Mouse (Mus musculus) fat pad, adult 2 months (tissue): ENCODE results near the gene Pde10a.

Experiments used
- DNase-seq: peaks from one replicate; pipeline ENCODE4 v3.0.0-alpha.2; 2011; ENCODE audit warnings: low read depth, low spot score; ENCODE audit errors: extremely low read depth

Gene Pde10a

GRCm38 (mm10) chr17:8525225-8525721, at the start of gene Pde10a:
TSS of gene Pde10a (plus strand) at chr17:8525372.
- DNase-seq = no peak

GRCm38 (mm10) chr17:8478554-8478953, 46.6 kb upstream of the Pde10a start:
- DNase-seq = no peak

- DNase-seq = no peak
Observed at GRCm38 (mm10) chr17:8479493-8480128, 45.6 kb upstream of the Pde10a start.

- DNase-seq = no peak
Observed at GRCm38 (mm10) chr17:8481797-8482196, 43.4 kb upstream of the Pde10a start.

GRCm38 (mm10) chr17:8482876-8483275, 42.3 kb upstream of the Pde10a start:
- DNase-seq = no peak

GRCm38 (mm10) chr17:8484246-8484645, 40.9 kb upstream of the Pde10a start:
- no peak for DNase-seq

- DNase-seq = no peak
Observed at GRCm38 (mm10) chr17:8485146-8485545, 40.0 kb upstream of the Pde10a start.

- DNase-seq = no peak
Observed at GRCm38 (mm10) chr17:8487824-8488223, 37.3 kb upstream of the Pde10a start.

GRCm38 (mm10) chr17:8490971-8491370, 34.2 kb upstream of the Pde10a start:
- DNase-seq = no peak

- DNase-seq = no peak
Observed at GRCm38 (mm10) chr17:8493461-8493860, 31.7 kb upstream of the Pde10a start.

GRCm38 (mm10) chr17:8498151-8498550, 27.0 kb upstream of the Pde10a start:
- DNase-seq = no peak

- DNase-seq = no peak
Observed at GRCm38 (mm10) chr17:8498655-8499054, 26.5 kb upstream of the Pde10a start.

- no peak for DNase-seq
Observed at GRCm38 (mm10) chr17:8499564-8500117, 25.5 kb upstream of the Pde10a start.

GRCm38 (mm10) chr17:8504381-8504780, 20.8 kb upstream of the Pde10a start:
- no peak for DNase-seq

GRCm38 (mm10) chr17:8505669-8506426, 19.3 kb upstream of the Pde10a start:
- no peak for DNase-seq

- no peak for DNase-seq
Observed at GRCm38 (mm10) chr17:8506726-8507125, 18.4 kb upstream of the Pde10a start.

GRCm38 (mm10) chr17:8507654-8508053, 17.5 kb upstream of the Pde10a start:
- no peak for DNase-seq

GRCm38 (mm10) chr17:8508305-8509141, 16.6 kb upstream of the Pde10a start:
- no peak for DNase-seq

- no peak for DNase-seq
Observed at GRCm38 (mm10) chr17:8516006-8516405, 9.2 kb upstream of the Pde10a start.

GRCm38 (mm10) chr17:8523986-8524385, 1.2 kb upstream of the Pde10a start:
- DNase-seq = no peak
